Mouse (Mus musculus) lung, embryonic 16.5 days (tissue): ENCODE measurements around the gene Insl5. TPM values are rescaled to one million over a fixed set of nuclear protein-coding genes. Genes with fewer than 3 reads are reported as not detected.
A peak's percentile ranks its signal among the peaks of the same experiment; 100 is the strongest.

Source experiments
- ATAC-seq: fragments of 200-750 bp; cut with Nextera tagmentation; 2 replicates; pipeline ENCODE4 v1.8.0; 2017; ENCODE audit warnings: low read depth, mild to moderate bottlenecking, moderate library complexity
- H3K27ac ChIP-seq: fragments of 300-500 bp; sonication (generic); 2 replicates; pipeline ENCODE4 v1.5.1; 2014; ENCODE audit warnings: mild to moderate bottlenecking, control low read depth, low read length
- H3K27me3 ChIP-seq: fragments of 300-500 bp; sonication (generic); 2 replicates; pipeline ENCODE4 v1.6.1; 2014; ENCODE audit warnings: low read depth, low read length, mixed read lengths; ENCODE audit not compliant: control insufficient read depth, insufficient read depth
- H3K36me3 ChIP-seq: fragments of 300-500 bp; sonication (generic); 2 replicates; pipeline ENCODE4 v1.6.1; 2014; ENCODE audit warnings: low read length; ENCODE audit not compliant: control insufficient read depth, insufficient read depth
- H3K4me1 ChIP-seq: fragments of 300-500 bp; sonication (generic); replicated peaks from 2 replicates; pipeline ENCODE4 v1.6.1; 2014; ENCODE audit warnings: low read length, mixed read lengths; ENCODE audit not compliant: control insufficient read depth, insufficient read depth
- H3K4me2 ChIP-seq: fragments of 300-500 bp; sonication (generic); 2 replicates; pipeline ENCODE4 v1.6.1; 2014; ENCODE audit warnings: low read depth, low read length, control low read depth
- H3K4me3 ChIP-seq: fragments of 300-500 bp; sonication (generic); 2 replicates; pipeline ENCODE4 v1.5.1; 2014; ENCODE audit warnings: mild to moderate bottlenecking, low read length, control low read depth
- H3K9ac ChIP-seq: fragments of 300-500 bp; sonication (generic); 2 replicates; pipeline ENCODE4 v1.6.1; 2014; ENCODE audit warnings: low read length, control low read depth
- H3K9me3 ChIP-seq: fragments of 300-500 bp; sonication (generic); 2 replicates; pipeline ENCODE4 v1.6.1; 2016; ENCODE audit warnings: low read length; ENCODE audit not compliant: control insufficient read depth
- WGBS: fragments of 180-500 bp; shearing (Covaris S2); extraction: QIAGEN DNeasy Blood & Tissue Kit; methylation state at CpG from one replicate; pipeline ENCODE4 v1.1.7; 2014; 5-methylcytosine and 5-hydroxymethylcytosine counted together
- polyA plus RNA-seq: library from polyadenylated mRNA; unstranded; fragments of >200 nt; fragmentation: Nextera tagmentation; extraction: Ambion mirVana; gene quantifications from 2 replicates; pipeline ENCODE4 v1.2.1, GENCODE M21; 2015

Insl5 gene
- polyA plus RNA-seq, 1 experiment from 2014 or later: not detected

DNA sequence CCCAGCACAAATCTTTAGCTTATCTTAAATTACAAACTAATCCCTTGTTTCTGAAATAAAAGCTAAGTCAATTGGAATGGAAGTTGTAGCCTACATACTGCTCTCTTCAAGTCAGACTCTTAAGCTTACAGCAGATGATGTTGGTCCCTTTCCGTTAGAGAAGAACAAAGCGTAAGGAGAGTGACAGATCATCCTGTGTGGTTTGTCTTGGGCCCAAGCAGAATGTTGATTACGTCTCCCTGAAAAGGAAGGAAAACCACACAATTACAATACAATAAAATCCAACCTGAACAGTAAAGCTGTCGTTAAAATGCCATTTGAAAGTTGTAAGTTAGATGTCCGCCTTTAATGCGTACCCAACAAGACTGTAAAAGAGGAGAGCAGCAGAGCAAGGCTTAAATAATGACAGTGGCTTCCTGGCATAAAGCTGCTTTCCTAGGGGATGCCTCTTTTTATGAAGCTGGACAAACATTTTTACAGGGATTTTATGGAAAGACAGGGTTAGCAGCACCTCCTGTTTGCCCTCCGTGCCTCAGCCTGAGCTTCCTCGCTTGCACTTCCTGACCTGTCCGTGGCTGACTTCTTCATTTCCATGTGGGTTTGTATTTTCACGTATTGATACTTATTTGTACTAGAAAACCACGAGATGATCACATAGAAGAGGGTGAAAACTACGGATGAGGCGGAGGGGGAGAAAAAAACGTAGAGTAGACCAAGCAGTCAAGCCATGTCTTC, 12.6 kb upstream of the Insl5 start:
- Histone ChIP-seq H3K9me3 (no peaks in the 10 kb centered on the region), H3K9ac (no peak overlapping the region), H3K36me3 (no peaks in the 10 kb centered on the region), H3K4me3 (no peak overlapping the region), H3K4me2 (no peak overlapping the region), H3K27ac (no peak overlapping the region), H3K4me1 (no peaks in the 10 kb centered on the region), H3K27me3 (no peaks in the 10 kb centered on the region)
- WGBS: 78% methylated on average over 14 of the region's 14 CpGs
- ATAC-seq: no peak

- WGBS: 42% methylated on average over 13 of the region's 13 CpGs
- no peak for ATAC-seq
Measured at GRCm38 (mm10) chr4:103028177-103029088, 1.8 kb upstream of the Insl5 start.

GRCm38 (mm10) chr4:103027745-103028144, 1.1 kb upstream of the Insl5 start:
- ATAC-seq: no peak
- H3K9me3 ChIP-seq: no peaks in the 10 kb centered on the region
- H3K27me3 ChIP-seq: no peaks in the 10 kb centered on the region
- WGBS: 55% methylated on average over 7 of the region's 7 CpGs
- H3K4me3 ChIP-seq: no peak overlapping the region
- no peak overlapping the region for H3K9ac ChIP-seq
- peaks cover 2% of the 10 kb centered on the region; the same call in 1 of the 2 replicates for H3K4me1 ChIP-seq
- no peaks in the 10 kb centered on the region for H3K36me3 ChIP-seq
- no peak overlapping the region for H3K4me2 ChIP-seq
- H3K27ac ChIP-seq: no peak overlapping the region

More at GRCm38 (mm10) chr4:103028177-103029088, 1.8 kb upstream of the Insl5 start:
- Histone ChIP-seq H3K27me3 (no peaks in the 10 kb centered on the region), H3K9me3 (no peaks in the 10 kb centered on the region), H3K4me3 (no peak overlapping the region), H3K27ac (no peak overlapping the region), H3K9ac (no peak overlapping the region; the same call in 1 of the 2 replicates), H3K4me1 (peaks cover 2% of the 10 kb centered on the region; the same call in 1 of the 2 replicates), H3K4me2 (peak overlapping the region; percentile 17; the same call in 1 of the 2 replicates), H3K36me3 (no peaks in the 10 kb centered on the region)

DNA sequence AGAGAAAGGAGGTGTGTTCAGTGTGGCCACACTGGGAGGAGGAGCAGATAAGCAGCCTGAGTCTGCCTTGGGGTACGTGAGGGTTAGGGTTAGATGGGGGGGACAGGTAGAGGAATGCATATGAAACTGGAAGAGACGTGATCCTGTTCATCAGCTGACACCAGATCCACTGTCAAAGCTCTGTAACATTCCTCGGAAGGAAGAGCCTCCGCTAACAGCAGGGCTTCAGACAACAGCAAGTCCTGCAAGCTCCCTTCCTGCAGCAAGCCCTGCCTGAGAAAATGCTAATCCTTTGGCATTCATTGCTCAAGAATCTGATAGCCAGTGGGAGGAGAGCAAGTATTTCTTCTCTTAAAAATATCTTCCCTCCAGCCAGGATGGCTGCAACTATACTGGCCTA, 13.2 kb downstream of the Insl5 start:
- H3K9ac ChIP-seq: no peak overlapping the region
- no peak overlapping the region for H3K4me2 ChIP-seq
- no peak for ATAC-seq
- no peaks in the 10 kb centered on the region for H3K27me3 ChIP-seq
- 23% methylated on average over 4 of the region's 4 CpGs for WGBS
- H3K4me3 ChIP-seq: no peak overlapping the region
- H3K36me3 ChIP-seq: no peaks in the 10 kb centered on the region
- no peak overlapping the region for H3K27ac ChIP-seq
- H3K9me3 ChIP-seq: no peaks in the 10 kb centered on the region
- no peaks in the 10 kb centered on the region for H3K4me1 ChIP-seq

DNA sequence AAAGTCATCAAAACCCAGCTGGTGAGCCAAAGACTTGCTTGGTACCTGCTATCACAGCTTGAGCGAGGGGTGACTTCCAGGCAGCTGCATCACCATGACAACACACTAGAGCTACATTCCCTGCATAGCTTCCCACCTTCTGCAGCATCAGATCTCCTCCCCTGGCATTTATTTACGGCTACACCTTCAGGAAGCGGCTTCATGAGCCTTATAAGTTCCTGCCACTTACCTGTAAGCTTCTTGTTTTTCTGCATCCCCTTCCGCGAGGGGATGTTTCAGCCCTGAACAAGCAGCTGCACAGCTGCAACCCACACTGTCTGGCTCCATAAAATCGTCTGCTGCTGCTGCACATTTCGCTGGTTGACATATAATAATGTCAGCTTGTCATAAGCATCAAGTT, 14.8 kb downstream of the Insl5 start:
- Histone ChIP-seq H3K27me3 (no peaks in the 10 kb centered on the region), H3K4me2 (no peak overlapping the region), H3K27ac (no peak overlapping the region), H3K36me3 (no peaks in the 10 kb centered on the region), H3K4me1 (no peaks in the 10 kb centered on the region), H3K9me3 (no peaks in the 10 kb centered on the region), H3K9ac (no peak overlapping the region), H3K4me3 (no peak overlapping the region)
- 28% methylated on average over 7 of the region's 7 CpGs for WGBS
- ATAC-seq: no peak

- Histone ChIP-seq H3K27me3 (no peaks in the 10 kb centered on the region), H3K9me3 (no peaks in the 10 kb centered on the region), H3K4me3 (no peak overlapping the region), H3K4me2 (no peak overlapping the region), H3K4me1 (no peaks in the 10 kb centered on the region), H3K27ac (no peak overlapping the region), H3K9ac (no peak overlapping the region), H3K36me3 (no peaks in the 10 kb centered on the region)
- 82% methylated on average over 4 of the region's 4 CpGs for WGBS
- no peak for ATAC-seq
Measured at GRCm38 (mm10) chr4:103010734-103011133, 15.9 kb downstream of the Insl5 start.

DNA sequence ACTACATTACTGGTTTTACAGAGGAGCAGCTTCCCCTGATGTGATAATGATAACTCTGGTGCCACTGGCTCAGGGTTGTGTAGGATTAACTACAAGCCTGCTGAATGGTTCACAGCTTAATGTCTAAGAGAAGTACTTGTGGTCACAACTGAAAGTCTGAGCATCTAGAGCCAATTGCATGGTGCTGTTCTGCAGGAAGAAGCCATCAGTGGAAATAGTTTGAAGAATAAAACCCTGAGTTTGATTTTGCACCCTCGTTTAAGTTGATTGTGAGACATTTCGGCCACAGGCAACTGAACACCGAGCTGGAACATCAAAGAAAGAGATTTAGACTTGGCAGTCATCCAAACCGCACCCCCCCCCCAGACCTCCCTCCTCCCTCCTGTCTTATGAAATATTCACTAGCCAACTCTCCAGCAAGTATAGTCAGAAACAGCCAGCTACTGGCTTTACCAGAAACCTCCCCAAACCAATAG, 19.7 kb downstream of the Insl5 start:
- no peak overlapping the region for H3K4me2 ChIP-seq
- no peaks in the 10 kb centered on the region for H3K9me3 ChIP-seq
- no peak overlapping the region for H3K9ac ChIP-seq
- H3K36me3 ChIP-seq: no peaks in the 10 kb centered on the region
- 9% methylated on average over 4 of the region's 4 CpGs for WGBS
- H3K4me1 ChIP-seq: no peaks in the 10 kb centered on the region
- H3K4me3 ChIP-seq: no peak overlapping the region
- H3K27ac ChIP-seq: no peak overlapping the region
- ATAC-seq: no peak
- no peaks in the 10 kb centered on the region for H3K27me3 ChIP-seq

GRCm38 (mm10) chr4:103006266-103006665, 20.4 kb downstream of the Insl5 start:
- WGBS: 73% methylated on average over 5 of the region's 5 CpGs
- H3K4me3 ChIP-seq: no peak overlapping the region
- no peak for ATAC-seq
- H3K27ac ChIP-seq: no peak overlapping the region
- no peak overlapping the region for H3K4me2 ChIP-seq
- no peaks in the 10 kb centered on the region for H3K9me3 ChIP-seq
- H3K9ac ChIP-seq: no peak overlapping the region
- H3K4me1 ChIP-seq: no peaks in the 10 kb centered on the region
- no peaks in the 10 kb centered on the region for H3K27me3 ChIP-seq
- H3K36me3 ChIP-seq: no peaks in the 10 kb centered on the region
